Mouse (Mus musculus): ENCODE data around the gene C2cd2l.
"Not testable (repeated sequence)": the region's sequence is repeated elsewhere in the genome, so short reads cannot be mapped to it uniquely, and the experiment has no call there.

C2cd2l gene

GRCm38 (mm10) chr9:44319887-44320798 is at the start of gene C2cd2l:
Gene C2cd2l, minus strand, starts transcription at chr9:44320285.
- peak; percentile 84 for DNase-seq

DNA sequence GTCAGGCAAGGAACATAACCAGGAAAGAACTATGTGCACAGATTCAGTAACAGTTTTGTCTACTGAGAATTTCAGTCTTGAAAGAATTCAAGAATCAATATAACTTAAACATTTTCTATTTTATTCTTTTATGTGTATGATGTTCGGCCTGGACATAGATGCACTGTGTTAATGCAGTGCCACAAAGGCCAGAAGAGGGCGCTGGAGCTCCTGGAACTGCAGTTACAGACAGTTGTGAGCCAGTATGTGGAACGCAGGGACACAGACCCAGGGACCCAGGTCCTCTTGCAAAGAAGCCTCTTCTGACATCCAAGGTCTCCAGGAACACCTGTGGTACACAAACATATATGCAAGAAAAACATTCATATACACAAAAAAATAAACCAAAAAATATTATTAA is 44.4 kb upstream of the C2cd2l start:
- peak; percentile 27 for DNase-seq

DNA sequence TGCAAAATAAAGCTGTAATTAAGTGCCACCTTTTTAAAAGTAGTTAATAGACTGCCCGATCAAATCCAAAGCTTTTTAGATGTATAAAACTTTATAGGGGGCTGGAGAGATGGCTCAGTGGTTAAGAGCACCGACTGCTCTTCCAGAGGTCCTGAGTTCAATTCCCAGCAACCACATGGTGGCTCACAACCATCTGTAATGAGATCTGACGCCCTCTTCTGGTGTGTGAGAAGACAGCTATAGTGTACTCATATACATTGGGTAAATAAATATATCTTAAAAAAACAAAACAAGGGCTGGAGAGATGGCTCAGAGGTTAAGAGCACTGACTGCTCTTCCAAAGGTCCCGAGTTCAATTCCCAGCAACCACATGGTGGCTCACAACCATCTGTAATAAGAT is 41.8 kb upstream of the C2cd2l start:
- not testable (repeated sequence) for DNase-seq

DNA sequence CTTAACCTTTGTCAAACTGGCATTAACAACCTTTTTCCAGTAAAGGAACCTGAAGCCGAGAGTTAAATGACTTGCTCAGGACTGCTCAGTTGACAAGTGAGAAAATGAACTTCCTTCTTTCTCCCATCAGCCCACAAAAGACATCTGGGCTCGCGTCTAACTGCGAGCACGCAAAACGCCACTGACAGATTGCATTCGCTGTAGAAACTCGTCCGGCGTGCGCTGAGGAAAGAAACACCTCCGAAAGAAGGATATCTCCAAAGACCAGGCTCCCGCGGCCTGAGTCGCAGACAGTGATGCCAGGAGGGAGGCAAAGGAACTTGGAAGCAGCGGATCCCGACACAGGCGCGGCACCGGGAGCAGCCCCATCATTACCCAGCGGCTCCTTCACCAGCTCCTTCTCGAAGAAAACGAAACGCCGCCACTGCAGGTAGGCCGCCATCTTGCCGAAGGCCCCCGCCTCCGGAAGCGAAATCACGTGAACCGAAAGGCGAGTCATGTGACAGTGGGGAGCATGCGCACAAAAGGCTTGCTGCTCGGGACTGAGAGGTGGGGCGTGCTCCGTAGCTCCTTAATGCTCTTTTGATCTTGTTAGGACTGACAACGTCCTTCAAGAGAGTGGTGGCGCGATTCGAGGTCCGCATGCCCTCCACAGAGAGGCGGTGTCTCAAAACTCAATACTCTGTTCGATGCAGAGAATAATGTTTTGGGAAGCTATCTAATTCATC is 41.3 kb upstream of the C2cd2l start, which contains the start of gene Vps11:
TSS of gene Vps11 (minus strand) at position 481 of the 728 bp plus-strand sequence.
- peak; percentile 95 for DNase-seq

- peak; percentile 46 for DNase-seq
Observed at GRCm38 (mm10) chr9:44357207-44357606, 37.1 kb upstream of the C2cd2l start.

- no peak for DNase-seq
Observed at GRCm38 (mm10) chr9:44353142-44353541, 33.1 kb upstream of the C2cd2l start.

GRCm38 (mm10) chr9:44352337-44352736 is 32.3 kb upstream of the C2cd2l start:
- no peak for DNase-seq

- no peak for DNase-seq
Observed at GRCm38 (mm10) chr9:44351396-44351795, 31.3 kb upstream of the C2cd2l start.

GRCm38 (mm10) chr9:44348546-44348945 is 28.5 kb upstream of the C2cd2l start:
- DNase-seq = no peak

GRCm38 (mm10) chr9:44347621-44348020 is 27.5 kb upstream of the C2cd2l start:
- DNase-seq = no peak

DNA sequence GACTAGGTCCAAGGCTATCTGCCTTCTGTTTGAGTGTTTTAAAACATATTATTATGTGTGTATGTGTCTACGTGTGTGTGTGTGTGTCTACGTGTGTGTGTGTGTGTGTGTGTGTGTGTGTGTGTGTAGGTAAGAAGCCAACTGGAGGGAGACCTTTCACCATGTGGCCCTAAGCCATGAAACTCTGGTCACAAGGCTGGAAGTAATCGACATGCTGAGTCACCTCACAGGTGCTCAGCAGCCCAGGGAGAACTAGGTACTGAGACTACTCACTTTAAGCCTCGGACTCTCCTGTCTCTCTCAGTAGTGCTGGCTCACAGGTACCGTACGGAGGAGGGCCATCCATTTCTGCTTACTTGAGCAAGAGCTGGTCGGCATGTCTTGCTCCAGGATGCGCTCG is 27.1 kb upstream of the C2cd2l start:
- DNase-seq = no peak

- no peak for DNase-seq
Observed at GRCm38 (mm10) chr9:44345570-44346433, 25.7 kb upstream of the C2cd2l start.

DNA sequence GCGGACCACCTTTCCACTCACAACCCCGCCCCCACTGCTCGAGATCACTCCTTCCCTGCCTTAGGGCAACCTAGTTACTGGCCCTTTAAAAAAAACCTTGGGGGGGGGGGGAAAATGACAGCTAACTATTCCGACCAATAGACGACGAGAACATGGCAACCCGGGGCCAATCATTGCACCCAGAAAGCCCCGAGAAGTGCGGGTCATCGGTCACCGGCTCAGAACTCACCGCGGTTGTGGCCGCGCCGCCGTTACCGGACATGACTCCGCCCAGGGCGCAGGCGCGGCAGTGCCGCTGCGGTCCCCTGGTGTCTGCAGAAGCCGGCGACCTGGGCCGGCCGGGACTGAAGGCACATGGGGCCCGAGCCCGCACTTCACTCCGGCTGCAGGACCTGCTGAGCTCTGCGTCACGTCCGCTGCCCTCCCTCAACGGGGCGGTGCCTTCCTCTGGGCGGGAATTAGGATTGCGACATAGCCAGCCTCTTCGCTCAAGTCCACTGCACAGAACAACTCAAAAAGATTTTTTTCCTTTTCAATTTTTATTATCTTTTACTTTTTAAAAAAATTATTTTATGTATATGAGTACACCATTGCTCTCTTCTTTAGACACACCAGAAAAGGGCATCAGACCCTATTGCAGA is 23.8 kb upstream of the C2cd2l start, which contains the start of gene Hmbs:
TSS of gene Hmbs (minus strand) at position 448 of the 641 bp plus-strand sequence.
- peak; percentile 89 for DNase-seq

DNA sequence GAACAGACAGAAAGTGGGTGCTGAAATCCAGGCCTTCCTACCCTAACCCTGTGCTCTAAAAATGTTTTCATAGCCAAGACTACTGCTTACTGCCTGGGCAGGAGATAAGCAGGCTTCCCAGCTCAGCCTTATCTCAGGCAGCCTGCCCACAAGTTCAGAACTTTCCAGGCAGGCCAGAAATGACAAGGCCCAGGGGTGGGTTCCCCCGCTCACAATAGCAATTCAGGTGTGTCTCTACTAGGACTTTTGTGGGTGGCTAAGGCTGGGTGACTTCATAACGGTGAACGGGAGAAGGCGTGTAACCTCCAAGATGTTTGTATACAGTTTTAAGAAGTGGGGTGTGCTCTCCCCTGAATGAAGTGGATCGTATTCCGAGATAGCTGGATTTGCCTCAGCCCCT is 23.2 kb upstream of the C2cd2l start:
- DNase-seq = no peak

GRCm38 (mm10) chr9:44342605-44343004 is 22.5 kb upstream of the C2cd2l start:
- no peak for DNase-seq

- DNase-seq = no peak
Observed at GRCm38 (mm10) chr9:44342173-44342572, 22.1 kb upstream of the C2cd2l start.

DNA sequence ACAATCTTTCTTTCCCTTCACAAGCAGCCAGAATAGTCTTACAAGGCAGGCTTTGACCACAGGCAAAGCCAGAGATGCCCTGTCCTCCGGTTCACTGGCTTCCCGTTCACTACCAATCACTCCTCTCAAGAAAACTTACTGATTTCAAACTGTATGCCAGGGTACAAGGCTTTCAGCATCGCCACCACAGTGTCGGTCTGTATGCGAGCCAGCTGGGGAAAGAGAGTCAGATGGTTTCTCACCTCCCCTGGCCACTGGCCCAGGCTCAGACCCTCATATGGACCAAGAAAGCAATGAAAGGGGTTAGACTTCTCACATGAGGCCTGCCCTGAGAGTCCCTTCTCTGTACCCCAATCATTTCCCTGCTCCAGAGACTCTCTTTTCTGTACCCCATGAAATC is 21.4 kb upstream of the C2cd2l start:
- DNase-seq = no peak

- no peak for DNase-seq
Observed at GRCm38 (mm10) chr9:44338574-44338973, 18.5 kb upstream of the C2cd2l start.

DNA sequence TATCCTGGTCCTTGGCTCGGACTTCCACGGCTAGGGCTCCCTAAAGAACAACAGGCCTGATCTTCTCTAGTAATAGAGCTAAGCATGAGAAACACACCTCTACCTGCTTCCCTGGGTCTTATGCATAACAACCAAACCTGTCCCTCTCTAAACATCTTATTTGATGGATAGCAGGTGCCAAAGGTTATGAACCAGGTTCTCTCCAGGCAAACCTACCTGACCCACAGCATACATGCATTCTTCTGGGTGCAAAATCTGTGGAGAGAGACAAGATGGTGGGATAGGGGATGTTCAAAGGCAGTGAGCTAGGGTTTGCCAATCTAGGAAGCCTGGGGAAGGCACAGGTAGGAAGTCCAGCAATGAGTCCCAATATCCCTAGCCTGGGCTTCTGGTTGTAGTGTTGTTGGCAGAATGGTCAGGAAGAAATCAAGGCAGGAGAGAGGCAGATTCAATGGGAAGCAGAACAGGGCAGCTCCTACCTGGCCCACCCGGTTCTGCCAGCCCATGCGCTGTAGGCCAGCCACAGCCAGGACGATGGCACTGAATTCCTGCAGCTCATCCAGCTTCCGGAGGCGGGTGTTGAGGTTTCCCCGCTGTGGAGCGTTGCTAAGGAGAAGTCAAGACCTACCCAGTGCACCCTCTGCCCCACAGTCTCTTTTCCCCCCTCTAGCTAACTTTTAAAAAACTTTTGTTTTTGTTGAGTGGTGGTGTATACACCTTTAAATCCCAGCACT is 17.5 kb upstream of the C2cd2l start:
- no peak for DNase-seq

DNA sequence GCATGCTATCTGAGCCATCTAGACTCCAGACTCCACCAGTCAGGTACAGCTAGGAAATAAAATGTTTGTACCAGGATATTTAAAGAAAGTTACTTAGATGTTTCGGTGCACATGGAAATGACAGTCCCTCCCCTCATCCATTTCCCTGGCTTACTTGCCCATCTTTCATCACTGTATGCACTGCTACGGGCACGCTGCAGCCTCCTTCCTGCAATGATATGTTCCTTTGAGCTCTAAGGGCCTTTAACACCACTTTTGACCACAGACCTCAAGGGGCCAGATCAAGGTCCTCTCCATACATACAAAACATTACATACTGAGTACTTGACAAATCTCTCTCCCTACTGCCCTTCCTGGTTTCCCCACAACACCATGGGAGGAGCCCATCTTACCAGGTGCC is 16.9 kb upstream of the C2cd2l start:
- DNase-seq = no peak

GRCm38 (mm10) chr9:44336513-44336912 is 16.4 kb upstream of the C2cd2l start:
- not testable (repeated sequence) for DNase-seq

DNA sequence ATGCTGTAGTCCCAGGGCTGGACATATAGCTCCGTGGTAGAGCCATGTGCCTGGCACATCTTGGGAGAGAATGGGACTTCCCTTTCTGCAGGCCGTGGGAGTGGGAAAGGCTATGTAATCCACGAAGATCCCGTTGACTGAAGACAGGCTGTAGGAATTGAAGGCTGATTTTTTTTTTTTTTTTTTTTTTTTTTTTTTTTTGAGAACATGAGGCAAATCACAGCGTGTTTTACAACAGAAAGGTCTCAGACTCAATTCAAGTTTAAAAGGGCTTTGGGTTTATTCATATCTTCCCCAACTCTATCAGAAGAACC is 16.0 kb upstream of the C2cd2l start:
- DNase-seq = no peak
